Mouse (Mus musculus): ENCODE results near the gene Syk.

GRCm38 (mm10) chr13:52690425-52690824 is 107.5 kb downstream of the Syk start:
- no peak for TF ChIP-seq ZNF384 (IDR thresholded peaks at IDR 0.05; ENCODE audit: low read depth, low read length)
- TF ChIP-seq MAFK (IDR thresholded peaks at IDR 0.05; ENCODE audit: insufficient read depth, low read depth, low read length), result no peak
